Mouse (Mus musculus) cerebellum, postnatal 25 days (tissue): ENCODE measurements around the gene Fam193b.

ENCODE experiments used
- DNase-seq, 2 experiments: peaks; one replicate each; pipeline ENCODE4 v3.0.0; 2021; ENCODE audit warnings: mixed read lengths in 2 of 2

Fam193b gene

DNA sequence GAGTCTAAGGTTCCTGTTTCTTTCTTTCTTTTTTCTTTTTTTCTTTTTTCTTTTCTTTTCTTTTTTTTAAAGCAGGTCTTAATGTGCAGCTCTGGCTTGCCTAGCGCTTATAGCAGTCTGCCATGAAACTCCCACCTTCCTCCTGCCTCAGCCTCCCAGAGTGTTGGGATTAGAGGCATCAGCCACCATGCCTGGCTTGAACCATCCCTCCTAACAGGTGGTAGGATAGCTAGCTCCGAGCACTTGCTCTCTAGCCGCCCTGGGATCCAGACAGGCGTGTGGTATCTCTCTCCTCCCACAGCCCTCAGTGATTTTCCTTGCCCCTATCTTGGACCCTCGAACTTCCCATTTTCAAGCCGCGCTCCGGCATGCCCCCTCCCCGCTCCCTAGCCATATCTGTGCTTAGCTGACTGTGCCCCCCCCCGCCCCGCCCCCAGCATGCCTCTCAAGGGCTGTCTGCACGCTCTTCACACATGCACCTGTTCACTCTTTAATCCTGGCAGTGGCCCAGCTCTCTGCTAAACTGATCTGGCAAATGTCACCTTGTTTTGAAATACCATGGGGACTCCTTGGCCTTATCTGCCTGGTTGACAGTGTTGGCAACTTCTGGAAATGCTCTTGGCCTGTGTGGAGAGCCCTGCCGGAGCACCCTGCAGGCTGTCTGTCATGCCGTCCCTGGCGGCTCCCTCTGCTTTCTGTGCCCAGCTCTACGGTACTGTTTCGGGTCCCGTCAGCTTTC, 75.9 kb downstream of the Fam193b start:
- DNase-seq, result peak; percentile 84 to 88

DNA sequence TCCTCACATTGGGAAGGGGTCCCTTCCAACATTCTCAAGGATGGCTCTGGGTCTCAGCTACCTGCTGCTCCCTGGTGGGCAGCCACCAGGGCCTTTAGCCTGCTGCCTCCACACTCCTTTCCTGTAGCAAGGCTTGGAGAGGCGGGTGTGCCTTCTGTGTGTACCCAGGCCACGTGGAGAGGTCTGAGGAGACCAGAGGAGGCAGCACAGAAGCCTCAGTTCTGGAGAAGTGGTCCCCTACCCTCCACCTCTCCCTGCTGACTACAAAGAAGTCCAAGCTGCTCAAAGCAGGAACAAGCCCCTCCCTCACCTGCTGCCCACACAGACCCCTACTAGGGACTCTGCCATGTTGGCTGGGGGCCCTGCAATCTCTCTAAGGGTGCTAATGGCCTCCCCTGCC, 76.7 kb downstream of the Fam193b start:
- no peak for DNase-seq
